Mouse (Mus musculus) natural killer cell, adult 2 months (primary cell): ENCODE results near the gene Gm10750.
"Not testable (repeated sequence)": the region's sequence is repeated elsewhere in the genome, so short reads cannot be mapped to it uniquely, and the experiment has no call there.

Experiments used
- DNase-seq, 2 experiments: peaks; one replicate each; pipeline ENCODE4 v3.0.0; 2022; ENCODE audit warnings: low spot score in 2 of 2

Gene Gm10750

GRCm38 (mm10) chr2:149017137-149017536 is at the start of gene Gm10750:
TSS of gene Gm10750 (minus strand) at chr2:149017237.
- not testable (repeated sequence) for DNase-seq

- no peak for DNase-seq
These were observed 12.2 kb downstream of the Gm10750 start for GRCm38 (mm10) chr2:149004826-149005225.

- DNase-seq, result no peak
These were observed 13.9 kb downstream of the Gm10750 start, which contains the start of gene Gm1330 for GRCm38 (mm10) chr2:149003151-149003550. TSS of gene Gm1330 (minus strand) at chr2:149003251.

DNA sequence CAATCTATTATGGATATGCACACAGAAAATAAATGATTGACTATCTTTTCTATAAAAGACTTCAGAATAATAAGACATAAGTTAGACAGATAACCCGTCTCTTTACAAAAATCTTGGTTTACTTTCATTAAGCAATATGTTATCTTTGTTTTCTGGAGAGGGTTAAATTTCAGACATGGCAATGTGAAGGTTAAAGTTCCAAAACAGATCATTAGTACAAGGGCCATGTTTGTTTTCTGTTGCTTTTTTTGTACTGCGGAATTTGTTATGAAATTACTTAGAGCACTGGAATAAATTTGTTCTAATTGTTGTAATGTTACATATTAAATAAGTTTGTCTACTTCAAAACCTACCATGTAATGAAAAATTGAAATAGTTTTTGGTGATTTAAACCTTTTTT is 21.9 kb downstream of the Gm10750 start:
- no peak for DNase-seq
